Mouse (Mus musculus) splenic B cell, adult 2 months (primary cell): Measurements from ENCODE around the gene Snx25.

Source experiments
- DNase-seq: peaks from one replicate; pipeline ENCODE4 v3.0.0-alpha.2; 2011; ENCODE audit warnings: low read depth, low spot score
- H3K27me3 ChIP-seq: 2 replicates; pipeline ENCODE4 v1.6.1; 2012; ENCODE audit warnings: mild to moderate bottlenecking, low read length, moderate library complexity, mixed read lengths; ENCODE audit not compliant: control insufficient read depth, poor library complexity, insufficient read depth, severe bottlenecking
- H3K36me3 ChIP-seq: 2 replicates; pipeline ENCODE4 v1.6.1; 2012; ENCODE audit warnings: mild to moderate bottlenecking, low read length, moderate library complexity, mixed read lengths; ENCODE audit not compliant: control insufficient read depth, poor library complexity, insufficient read depth, severe bottlenecking

Gene Snx25

GRCm38 (mm10) chr8:46092667-46093360 lies 59.1 kb downstream of the Snx25 start:
- no peak for DNase-seq
- no peaks in the 10 kb centered on the region for H3K27me3 ChIP-seq

GRCm38 (mm10) chr8:46083141-46083540 lies 68.8 kb downstream of the Snx25 start:
- Histone ChIP-seq H3K36me3 (no peaks in the 10 kb centered on the region), H3K27me3 (no peaks in the 10 kb centered on the region)
- DNase-seq = no peak

More at GRCm38 (mm10) chr8:46092667-46093360, 59.1 kb downstream of the Snx25 start:
- H3K36me3 ChIP-seq = peaks cover 2% of the 10 kb centered on the region

DNA sequence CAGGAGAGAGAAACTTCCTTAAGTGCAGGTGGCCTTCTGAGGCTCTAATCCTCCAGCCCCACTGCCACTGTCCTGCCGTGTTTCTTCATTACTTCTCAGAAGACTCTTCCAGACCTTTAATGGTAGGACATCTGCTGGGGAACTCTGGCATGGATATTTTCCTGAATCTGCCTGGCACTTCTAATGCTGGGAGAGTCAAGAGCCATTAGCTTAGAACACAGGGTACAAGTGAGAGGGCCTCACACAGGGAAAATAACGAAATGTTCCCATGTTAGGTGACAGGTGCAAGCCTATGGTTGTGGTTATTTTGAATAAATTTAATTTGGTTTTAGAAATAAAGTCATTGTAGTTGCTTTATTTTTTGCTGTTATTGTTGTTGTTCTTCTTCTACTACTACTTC lies 70.9 kb downstream of the Snx25 start:
- DNase-seq = no peak
- H3K36me3 ChIP-seq = no peaks in the 10 kb centered on the region

DNA sequence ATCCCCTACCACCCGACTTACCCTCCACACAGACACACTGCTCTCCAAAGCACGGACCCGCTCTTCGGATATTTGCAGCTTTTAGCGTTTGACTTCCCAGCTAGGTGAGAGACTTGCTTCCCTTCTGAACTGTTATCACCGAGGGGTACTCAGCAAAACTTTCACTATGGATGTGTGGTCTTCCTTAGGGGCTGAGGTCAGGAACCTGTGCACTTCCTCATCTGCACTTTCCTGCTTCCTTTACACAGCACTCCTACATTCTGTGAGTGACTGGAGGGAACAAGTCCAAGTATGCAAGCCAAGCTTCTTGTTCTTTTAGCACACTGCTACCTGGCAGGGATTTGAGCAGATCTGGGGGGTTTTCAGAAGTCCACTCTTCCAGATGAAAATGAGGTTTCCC lies 73.1 kb downstream of the Snx25 start:
- Histone ChIP-seq H3K36me3 (no peaks in the 10 kb centered on the region), H3K27me3 (no peaks in the 10 kb centered on the region)
- no peak for DNase-seq

More for the DNA sequence above, 70.9 kb downstream of the Snx25 start:
- no peaks in the 10 kb centered on the region for H3K27me3 ChIP-seq

DNA sequence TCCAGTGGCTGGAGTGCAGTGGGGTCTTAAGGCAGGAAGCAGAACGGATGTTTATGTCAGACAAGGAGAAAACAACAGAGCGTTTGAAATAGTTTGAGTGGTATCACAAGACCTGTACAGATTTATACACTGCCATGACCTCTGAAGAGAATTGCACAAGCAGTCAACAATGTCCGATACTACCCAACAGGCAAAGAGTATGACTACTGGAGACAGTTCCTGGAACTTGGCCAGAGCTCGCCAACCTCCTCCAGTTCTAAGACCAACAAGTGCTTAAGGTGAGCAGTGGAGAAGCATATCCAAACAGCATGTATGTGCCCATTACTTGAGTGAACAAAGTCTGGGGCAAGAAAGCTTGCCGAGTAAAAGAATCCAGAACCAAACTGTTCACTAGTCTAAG lies 76.7 kb downstream of the Snx25 start:
- no peaks in the 10 kb centered on the region for H3K27me3 ChIP-seq
- DNase-seq = no peak
- no peaks in the 10 kb centered on the region for H3K36me3 ChIP-seq

- no peak for DNase-seq
- no peaks in the 10 kb centered on the region for H3K27me3 ChIP-seq
- H3K36me3 ChIP-seq = no peaks in the 10 kb centered on the region
Observed at GRCm38 (mm10) chr8:46073540-46074140, 78.3 kb downstream of the Snx25 start.

GRCm38 (mm10) chr8:46072798-46073197 lies 79.2 kb downstream of the Snx25 start:
- H3K27me3 ChIP-seq = no peaks in the 10 kb centered on the region
- peaks cover 4% of the 10 kb centered on the region for H3K36me3 ChIP-seq
- no peak for DNase-seq

DNA sequence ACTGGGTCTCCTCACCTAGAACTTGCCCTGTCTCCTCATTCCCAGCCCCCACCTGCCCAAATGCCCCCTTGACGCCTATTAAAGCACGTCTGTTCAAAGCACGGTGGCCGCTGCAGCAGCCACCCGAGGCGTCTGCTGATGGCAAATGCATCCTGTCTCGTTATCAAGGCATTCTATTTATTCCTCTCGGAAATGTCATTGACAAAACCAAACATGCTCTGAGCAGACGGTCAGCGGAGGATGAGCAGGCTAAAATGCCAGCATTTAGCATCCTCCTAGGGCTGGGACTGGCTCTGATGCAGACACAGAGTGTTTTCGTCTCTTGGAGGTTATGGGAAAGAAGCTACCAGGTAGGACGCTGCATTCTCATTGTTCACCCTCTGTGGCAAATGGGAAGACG lies 111.7 kb downstream of the Snx25 start:
- DNase-seq = no peak
- Histone ChIP-seq H3K36me3 (peaks cover 18% of the 10 kb centered on the region), H3K27me3 (no peaks in the 10 kb centered on the region)

- H3K27me3 ChIP-seq = no peaks in the 10 kb centered on the region
- H3K36me3 ChIP-seq = peaks cover 21% of the 10 kb centered on the region
- no peak for DNase-seq
Observed at GRCm38 (mm10) chr8:46039666-46040065, 112.3 kb downstream of the Snx25 start.

DNA sequence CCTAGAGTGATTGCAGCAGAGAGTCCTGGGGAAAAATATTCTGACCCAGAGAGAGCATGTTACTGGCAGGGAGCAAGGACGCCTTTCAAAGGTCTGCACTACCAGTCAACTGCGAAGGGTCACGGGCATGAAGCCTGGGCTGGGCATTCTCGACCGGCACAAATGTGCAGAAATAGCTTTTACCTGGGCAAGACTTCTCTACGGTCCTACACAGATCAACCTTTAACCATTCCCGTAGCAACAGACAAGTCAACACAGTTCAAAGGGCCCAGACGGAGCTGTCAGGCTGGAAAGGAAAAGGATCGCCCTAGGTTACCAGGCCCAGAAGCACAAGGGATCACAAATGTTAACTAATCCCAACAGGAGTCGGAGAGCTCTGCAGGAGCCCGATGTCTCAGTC lies 115.7 kb downstream of the Snx25 start:
- DNase-seq = no peak
- H3K36me3 ChIP-seq = peaks cover 20% of the 10 kb centered on the region

DNA sequence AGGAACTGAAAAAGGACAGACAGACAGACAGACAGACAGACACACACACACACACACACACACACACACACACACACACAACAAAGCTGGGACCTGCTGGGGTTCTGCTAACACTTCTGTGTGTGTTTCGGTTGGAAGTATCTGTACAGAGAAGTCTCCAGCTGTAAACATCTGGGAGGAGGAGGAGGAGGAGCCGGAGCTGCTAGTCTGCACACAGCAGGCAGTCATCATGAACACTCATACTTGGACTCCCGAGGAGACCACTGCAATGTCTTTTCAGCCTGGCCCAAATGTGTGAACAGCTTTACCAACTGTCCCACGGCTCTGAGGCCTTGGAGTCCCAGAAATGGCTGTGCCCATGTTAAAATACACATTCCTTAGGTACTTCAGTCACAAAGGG lies 127.6 kb downstream of the Snx25 start:
- H3K27me3 ChIP-seq = no peaks in the 10 kb centered on the region
- peaks cover 2% of the 10 kb centered on the region; the same call in 1 of the 2 replicates for H3K36me3 ChIP-seq
- no peak for DNase-seq

More for the DNA sequence above, 115.7 kb downstream of the Snx25 start:
- H3K27me3 ChIP-seq = no peaks in the 10 kb centered on the region

DNA sequence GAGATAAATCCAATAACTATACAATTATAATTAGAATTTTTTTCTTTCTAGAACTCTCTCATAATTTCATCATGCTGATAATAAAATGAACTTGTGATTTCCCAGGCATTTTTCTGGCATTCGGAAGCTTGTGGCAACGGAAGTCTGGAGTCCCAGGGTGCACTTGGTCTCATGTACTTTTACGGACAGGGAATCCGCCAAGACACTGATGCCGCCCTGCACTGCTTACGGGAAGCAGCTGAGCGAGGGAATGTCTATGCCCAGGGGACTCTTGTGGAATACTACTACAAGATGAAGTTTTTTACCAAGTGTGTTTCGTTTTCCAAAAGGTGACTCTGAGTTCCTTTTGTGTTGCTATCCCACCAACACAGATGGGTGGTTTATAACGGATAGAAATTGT lies 129.2 kb downstream of the Snx25 start:
- H3K27me3 ChIP-seq = no peaks in the 10 kb centered on the region
- no peak for DNase-seq
- H3K36me3 ChIP-seq = no peaks in the 10 kb centered on the region

GRCm38 (mm10) chr8:46022203-46022602 lies 129.8 kb downstream of the Snx25 start:
- Histone ChIP-seq H3K27me3 (no peaks in the 10 kb centered on the region), H3K36me3 (no peaks in the 10 kb centered on the region)
- no peak for DNase-seq

GRCm38 (mm10) chr8:46010746-46011680 lies 140.9 kb downstream of the Snx25 start:
- no peak for DNase-seq
- no peaks in the 10 kb centered on the region for H3K36me3 ChIP-seq
- no peaks in the 10 kb centered on the region for H3K27me3 ChIP-seq

- H3K27me3 ChIP-seq = no peaks in the 10 kb centered on the region
- no peak for DNase-seq
- H3K36me3 ChIP-seq = no peaks in the 10 kb centered on the region
Observed at GRCm38 (mm10) chr8:46010306-46010705, 141.7 kb downstream of the Snx25 start.
